Mouse (Mus musculus) intestine, postnatal 0 days (tissue): ENCODE measurements around the gene Gm14391. TPM values are rescaled to one million over a fixed set of nuclear protein-coding genes. Genes with fewer than 3 reads are reported as not detected.
"Not testable (repeated sequence)": the region's sequence is repeated elsewhere in the genome, so short reads cannot be mapped to it uniquely, and the experiment has no call there.

Source experiments
- ATAC-seq: fragments of 200-750 bp; cut with Nextera tagmentation; 2 replicates; pipeline ENCODE4 v1.8.0; 2017; ENCODE audit warnings: mild to moderate bottlenecking, moderate TSS enrichment, moderate library complexity
- H3K27ac ChIP-seq: fragments of 300-500 bp; sonication (generic); 2 replicates; pipeline ENCODE4 v1.5.1; 2014; ENCODE audit warnings: mild to moderate bottlenecking, low read depth, low read length, moderate library complexity
- H3K27me3 ChIP-seq: fragments of 300-500 bp; sonication (generic); replicated peaks from 2 replicates; pipeline ENCODE4 v1.6.1; 2014; ENCODE audit warnings: low read length, mixed read lengths; ENCODE audit not compliant: control insufficient read depth, insufficient read depth
- H3K36me3 ChIP-seq: fragments of 300-500 bp; sonication (generic); 2 replicates; pipeline ENCODE4 v1.6.1; 2014; ENCODE audit warnings: mild to moderate bottlenecking, moderate library complexity; ENCODE audit not compliant: control insufficient read depth, insufficient read depth
- H3K4me1 ChIP-seq: fragments of 300-500 bp; sonication (generic); replicated peaks from 2 replicates; pipeline ENCODE4 v1.6.1; 2014; ENCODE audit warnings: antibody characterized with exemption, low read length, mixed read lengths; ENCODE audit not compliant: control insufficient read depth, insufficient read depth
- H3K4me2 ChIP-seq: fragments of 300-500 bp; sonication (generic); replicated peaks from 2 replicates; pipeline ENCODE4 v1.6.1; 2014; ENCODE audit warnings: low read depth, mild to moderate bottlenecking, moderate library complexity
- H3K4me3 ChIP-seq: fragments of 300-500 bp; sonication (generic); 2 replicates; pipeline ENCODE4 v1.5.1; 2014; ENCODE audit warnings: low read depth, low read length
- H3K9ac ChIP-seq: fragments of 300-500 bp; sonication (generic); 2 replicates; pipeline ENCODE4 v1.6.1; 2014; ENCODE audit warnings: mild to moderate bottlenecking, low read depth, low read length
- H3K9me3 ChIP-seq: fragments of 300-500 bp; sonication (generic); 2 replicates; pipeline ENCODE4 v1.6.1; 2016; ENCODE audit warnings: mixed run types; ENCODE audit not compliant: control insufficient read depth
- CTCF ChIP-seq: sonication (generic); IDR thresholded peaks from 2 replicates; pipeline ENCODE4 v1.5.1; 2016; ENCODE audit warnings: low read depth, mild to moderate bottlenecking, control low read depth, antibody characterized with exemption, moderate library complexity
- WGBS: fragments of 180-500 bp; shearing (Covaris S2); extraction: QIAGEN DNeasy Blood & Tissue Kit; methylation state at CpG from one replicate; pipeline ENCODE4 v1.1.7; 2014; 5-methylcytosine and 5-hydroxymethylcytosine counted together
- polyA plus RNA-seq: library from polyadenylated mRNA; unstranded; fragments of >200 nt; fragmentation: Nextera tagmentation; extraction: Ambion mirVana; gene quantifications from 2 replicates; pipeline ENCODE4 v1.2.1, GENCODE M21; 2015

Gm14391 gene
- polyA plus RNA-seq, 1 experiment from 2014 or later = 1.3 TPM

DNA sequence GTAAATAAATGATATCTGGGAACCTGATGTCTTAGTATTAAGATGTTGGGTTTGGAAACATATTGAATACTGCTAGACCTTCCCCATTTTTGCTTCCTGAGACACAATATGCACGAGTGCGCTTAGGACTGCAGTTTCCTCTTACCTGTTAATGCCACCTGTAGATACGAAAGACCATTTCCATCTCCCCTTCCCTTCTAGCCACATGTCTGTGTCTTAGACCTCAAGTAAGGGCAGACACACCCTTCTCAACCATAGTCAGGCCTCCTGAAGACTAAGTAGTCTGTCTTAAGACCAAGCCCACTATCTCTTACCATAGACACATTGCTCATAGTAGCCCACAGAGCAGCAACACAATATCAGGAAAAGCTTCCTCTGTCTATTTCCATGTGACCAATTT, 34.6 kb downstream of the Gm14391 start:
- 90% methylated on average over 3 of the region's 3 CpGs for WGBS
- Histone ChIP-seq H3K9ac (no peak overlapping the region), H3K36me3 (no peaks in the 10 kb centered on the region), H3K9me3 (no peaks in the 10 kb centered on the region), H3K4me1 (no peaks in the 10 kb centered on the region), H3K4me2 (no peak overlapping the region), H3K27ac (no peak overlapping the region), H3K27me3 (no peaks in the 10 kb centered on the region), H3K4me3 (no peak overlapping the region)
- TF ChIP-seq CTCF = no peak
- no peak for ATAC-seq

DNA sequence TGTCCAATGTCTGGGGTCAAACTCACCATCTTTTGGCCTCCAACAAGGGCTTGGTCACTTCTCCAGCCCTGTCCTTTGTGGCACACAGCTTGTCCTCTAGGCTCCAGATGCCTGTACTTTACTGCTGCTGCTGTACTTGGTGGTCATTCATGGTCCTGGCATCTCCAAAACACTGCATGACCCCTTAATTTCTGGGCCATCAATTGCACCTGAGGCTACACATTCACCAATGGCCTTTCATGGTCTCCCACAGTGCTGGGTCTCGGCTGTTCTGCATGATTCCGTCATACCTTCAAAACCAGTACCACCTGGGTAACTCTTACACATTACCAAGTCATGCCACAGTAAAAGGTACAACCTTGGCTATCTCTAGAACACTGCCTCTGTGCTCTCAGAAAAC, 39.8 kb downstream of the Gm14391 start:
- H3K9me3 ChIP-seq, ATAC-seq, H3K9ac ChIP-seq, H3K4me1 ChIP-seq, H3K27me3 ChIP-seq, H3K27ac ChIP-seq, H3K4me3 ChIP-seq, H3K4me2 ChIP-seq, H3K36me3 ChIP-seq: not testable (repeated sequence)
- WGBS = 89% methylated on average over 2 of the region's 2 CpGs

DNA sequence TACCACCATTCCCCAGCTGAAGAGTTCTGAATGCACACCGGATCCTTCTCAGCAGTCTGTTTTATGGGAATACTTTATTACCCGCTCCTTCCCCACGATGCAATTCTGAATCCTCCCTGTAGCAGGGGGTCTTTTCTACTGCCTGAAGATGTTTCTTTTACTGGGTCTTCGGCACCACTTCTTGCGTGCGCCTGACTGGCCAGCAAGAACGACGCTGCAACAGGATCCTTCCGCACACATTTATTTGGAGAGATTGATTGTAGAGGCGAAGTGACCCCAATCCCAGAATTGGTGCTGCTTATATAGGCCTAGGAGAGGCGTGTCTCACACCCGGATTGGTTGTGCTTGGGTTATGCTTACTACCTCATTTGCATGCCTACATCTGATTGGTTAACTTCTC, 41.6 kb downstream of the Gm14391 start:
- not testable (repeated sequence) for H3K4me1 ChIP-seq, H3K9ac ChIP-seq, H3K27me3 ChIP-seq, H3K27ac ChIP-seq, H3K36me3 ChIP-seq, H3K4me3 ChIP-seq, ATAC-seq, H3K9me3 ChIP-seq, H3K4me2 ChIP-seq
- 93% methylated on average over 12 of the region's 12 CpGs for WGBS

DNA sequence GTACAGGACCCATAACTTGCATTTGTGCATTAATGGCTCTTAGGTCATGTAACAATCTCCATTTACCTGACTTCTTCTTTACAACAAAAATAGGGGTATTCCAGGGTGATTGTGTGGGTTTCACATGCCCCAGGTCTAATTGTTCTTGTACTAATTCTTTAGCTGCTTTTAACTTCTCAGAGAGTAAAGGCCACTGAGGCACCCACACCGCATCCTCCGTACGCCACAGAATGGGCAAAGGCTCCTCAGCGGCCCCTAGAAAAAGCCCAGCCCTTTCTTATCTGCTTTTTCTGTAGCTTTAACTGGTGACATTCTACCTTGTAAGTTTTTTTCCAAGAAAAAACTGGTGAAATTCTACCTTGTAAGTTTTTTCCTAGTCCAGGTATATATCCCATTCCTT, 45.3 kb downstream of the Gm14391 start:
- H3K4me2 ChIP-seq, H3K27ac ChIP-seq, H3K36me3 ChIP-seq, H3K9me3 ChIP-seq, H3K4me3 ChIP-seq, H3K27me3 ChIP-seq, H3K4me1 ChIP-seq, H3K9ac ChIP-seq, ATAC-seq: not testable (repeated sequence)
- 83% methylated on average over 4 of the region's 4 CpGs for WGBS

DNA sequence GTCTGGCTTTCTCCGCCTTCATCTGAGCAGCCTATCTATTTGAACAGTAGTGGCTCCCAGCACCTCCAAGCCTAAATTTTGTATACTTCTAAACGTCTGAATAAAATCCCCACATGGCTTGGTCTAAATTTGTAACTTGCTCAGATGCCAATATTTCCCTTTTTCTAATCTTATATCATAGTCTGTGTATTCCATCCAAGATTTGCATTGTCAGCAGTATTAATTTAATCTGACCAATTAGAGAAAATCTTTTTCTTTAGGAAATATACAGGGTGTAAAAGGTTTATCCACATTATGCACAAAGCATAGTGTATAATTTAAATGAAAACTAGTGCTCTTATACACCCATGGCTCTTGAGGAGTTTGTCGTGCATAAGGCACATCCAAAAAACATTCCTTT, 48.1 kb downstream of the Gm14391 start:
- no peak overlapping the region for H3K4me2 ChIP-seq
- H3K27me3 ChIP-seq = no peaks in the 10 kb centered on the region
- H3K4me1 ChIP-seq = no peaks in the 10 kb centered on the region
- no peak overlapping the region for H3K4me3 ChIP-seq
- H3K36me3 ChIP-seq = no peaks in the 10 kb centered on the region
- ATAC-seq = no peak
- no peak overlapping the region for H3K9ac ChIP-seq
- no peak overlapping the region for H3K27ac ChIP-seq
- TF ChIP-seq CTCF = no peak
- 86% methylated on average over 3 of the region's 3 CpGs for WGBS
- H3K9me3 ChIP-seq = 0 out of 2 replicates have a peak, but pooled peaks cover 3% of the 10 kb centered on the region

DNA sequence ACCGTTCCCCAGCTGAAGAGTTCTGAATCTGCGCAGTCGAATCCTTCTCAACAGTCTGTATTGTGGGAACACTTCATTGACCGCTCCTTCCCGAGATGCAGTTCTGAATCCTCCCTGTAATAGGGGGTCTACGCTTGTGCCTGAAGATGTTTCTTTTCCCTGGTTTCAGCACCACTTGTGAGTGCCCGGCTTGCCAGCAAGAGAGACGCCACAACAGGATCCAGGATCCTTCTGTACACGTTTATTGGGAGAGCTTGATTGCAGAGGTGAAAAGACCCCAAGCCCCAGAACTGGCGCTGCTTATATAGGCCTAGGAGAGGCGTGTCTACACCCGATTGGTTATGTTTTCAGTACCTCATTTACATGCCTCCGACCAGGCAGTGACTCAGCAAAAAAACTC, 50.0 kb downstream of the Gm14391 start:
- Histone ChIP-seq H3K4me2 (no peak overlapping the region), H3K9ac (no peak overlapping the region), H3K4me1 (no peaks in the 10 kb centered on the region), H3K27ac (no peak overlapping the region), H3K27me3 (no peaks in the 10 kb centered on the region), H3K4me3 (no peak overlapping the region), H3K36me3 (no peaks in the 10 kb centered on the region), H3K9me3 (0 out of 2 replicates have a peak, but pooled peaks cover 3% of the 10 kb centered on the region)
- no peak for TF ChIP-seq CTCF
- no peak for ATAC-seq
- WGBS = 90% methylated on average over 13 of the region's 13 CpGs

DNA sequence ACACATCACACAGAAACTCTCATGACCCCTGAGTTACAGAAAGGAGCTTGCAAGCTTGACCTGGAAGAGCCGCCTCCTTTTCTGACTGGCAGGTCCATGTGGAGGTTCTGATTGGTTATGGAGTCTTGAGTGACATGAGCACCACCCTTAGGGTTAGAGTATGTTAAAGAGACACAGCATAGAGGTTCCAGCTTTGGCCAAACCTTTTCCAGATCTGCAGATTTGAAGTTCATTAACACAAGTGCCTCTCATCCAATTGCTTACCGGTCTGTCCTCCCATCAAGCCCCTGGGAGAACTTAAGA, 64.8 kb downstream of the Gm14391 start, which contains the start of gene Gm14399:
Gene Gm14399 (minus strand): TSS at position 20 of the 303 bp plus-strand sequence.
- H3K4me3 ChIP-seq = peak within 1 kb of the TSS; percentile 36
- not testable (repeated sequence) for H3K4me1 ChIP-seq, H3K27me3 ChIP-seq, H3K9me3 ChIP-seq, H3K36me3 ChIP-seq, H3K9ac ChIP-seq, ATAC-seq, H3K27ac ChIP-seq
- H3K4me2 ChIP-seq = peak within 1 kb of the TSS; percentile 63
- WGBS = 5% methylated on average over 1 of the region's 2 CpGs

DNA sequence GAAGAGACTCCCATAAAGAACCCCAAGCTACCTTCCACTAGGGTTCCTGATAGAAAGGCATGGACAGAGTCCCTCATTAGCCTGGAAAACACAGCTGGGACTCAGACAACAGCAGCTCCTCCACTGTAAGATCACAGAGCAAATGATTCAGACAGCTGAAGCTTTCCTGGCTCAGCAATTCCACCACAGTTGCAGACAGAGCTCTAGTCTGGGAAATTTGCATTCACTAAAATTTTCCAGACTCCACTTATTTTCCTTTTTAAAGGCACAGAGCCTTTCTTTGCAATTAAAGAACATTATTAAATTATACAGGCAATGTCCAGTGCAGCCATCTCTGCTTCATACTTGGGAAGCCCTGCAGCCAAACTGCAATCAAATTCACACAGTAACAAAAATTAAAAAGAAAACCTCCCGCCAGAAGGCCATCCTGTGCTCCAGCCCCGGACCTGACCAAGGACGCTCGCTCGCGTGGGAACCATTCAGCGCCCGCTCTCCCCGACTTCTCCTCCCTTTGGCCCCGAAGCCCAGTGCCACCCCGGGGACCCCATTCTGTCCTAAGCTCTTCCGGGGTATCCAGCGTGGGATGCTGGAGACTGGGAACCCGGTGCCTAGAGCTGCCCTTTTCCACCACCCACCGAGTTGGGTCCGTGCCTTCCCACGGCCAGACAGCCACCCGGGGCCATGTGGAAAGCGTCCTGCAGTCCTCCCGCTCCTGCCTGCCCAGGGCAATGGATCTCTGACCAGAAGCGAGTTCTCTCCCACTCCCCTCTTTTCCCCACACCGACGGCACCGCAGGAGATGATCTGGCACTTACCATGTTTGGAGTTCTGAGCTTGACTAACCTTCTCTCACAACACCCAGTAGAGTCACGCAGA, 65.4 kb downstream of the Gm14391 start:
- not testable (repeated sequence) for H3K4me1 ChIP-seq, H3K36me3 ChIP-seq, H3K27me3 ChIP-seq, H3K9me3 ChIP-seq, H3K9ac ChIP-seq, ATAC-seq, H3K27ac ChIP-seq
- 6% methylated on average over 24 of the region's 25 CpGs for WGBS
- Histone ChIP-seq H3K4me3 (peak overlapping the region; percentile 36), H3K4me2 (peak overlapping the region; percentile 63)
